ENCODE assay signal across 31 mouse cellular contexts in the genomic region with DNA sequence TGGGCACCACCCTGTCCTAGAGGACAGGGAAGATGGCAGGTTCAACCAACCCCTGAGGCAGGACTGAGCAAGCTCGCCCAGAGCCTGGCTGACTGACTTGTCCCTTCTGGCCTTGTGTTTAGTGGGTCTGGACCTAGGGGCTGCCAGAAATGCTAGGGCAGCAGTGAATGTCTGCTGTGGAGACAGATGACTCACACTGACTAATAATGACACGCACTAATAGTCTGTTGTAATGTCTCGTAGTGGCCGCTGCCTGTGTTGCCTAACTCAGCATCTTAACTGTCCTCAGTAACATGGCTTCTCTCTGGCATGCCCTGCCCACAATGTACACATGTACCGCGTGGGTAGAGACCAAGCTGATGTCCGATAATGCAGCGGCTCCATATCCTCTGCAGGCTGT. TPM values are rescaled to one million over a fixed set of nuclear protein-coding genes. Genes with fewer than 3 reads are reported as not detected.
A peak's percentile ranks its signal among the peaks of the same experiment; 100 is the strongest.
DNase-seq lines count a peak whose midpoint lies in the region; ATAC-seq and TF ChIP-seq lines count a peak whose summit lies in the region.
"Had no signal": no experiment of that assay in that cellular context is flagged by ENCODE, and none has a peak within 500 bp of the region (broad histone marks: within the 10 kb centered on the region; RNA-seq: fewer than 3 reads in every experiment).

No protein-coding gene starts in this region.

- peak; percentile 16; the same call in 1 of the 2 replicates for ATAC-seq in lung, postnatal 0 days
- no peak for ATAC-seq in midbrain, embryonic 13.5 days
- ATAC-seq: forebrain, embryonic 15.5 days; intestine, embryonic 15.5 days; liver, embryonic 12.5 days; midbrain, embryonic 16.5 days had no signal

- no peak overlapping the region for H3K27ac ChIP-seq in lung, postnatal 0 days (ENCODE audit: low read length)
- no peak overlapping the region for H3K27ac ChIP-seq in midbrain, embryonic 13.5 days
- H3K27ac ChIP-seq: forebrain, embryonic 15.5 days; hindbrain, embryonic 15.5 days; intestine, embryonic 15.5 days; limb, embryonic 13.5 days; liver, embryonic 12.5 days had no signal

- no peak overlapping the region for H3K4me3 ChIP-seq in lung, postnatal 0 days (ENCODE audit: low read depth, low read length)
- H3K4me3 ChIP-seq in midbrain, embryonic 13.5 days (replicated peaks), result no peak overlapping the region
- H3K4me3 ChIP-seq: forebrain, embryonic 15.5 days; heart, embryonic 15.5 days; hindbrain, embryonic 15.5 days; intestine, embryonic 15.5 days; limb, embryonic 13.5 days; liver, embryonic 12.5 days; megakaryocyte, embryonic 14.5 days had no signal

- no peaks in the 10 kb centered on the region for H3K27me3 ChIP-seq in lung, postnatal 0 days (replicated peaks; ENCODE audit: insufficient read depth, low read length)
- no peaks in the 10 kb centered on the region for H3K27me3 ChIP-seq in midbrain, embryonic 13.5 days
- H3K27me3 ChIP-seq: CH12.LX; forebrain, embryonic 15.5 days; heart, embryonic 15.5 days; hindbrain, embryonic 15.5 days; intestine, embryonic 15.5 days; limb, embryonic 13.5 days; liver, embryonic 12.5 days; megakaryocyte, embryonic 14.5 days had no signal

- WGBS in lung, postnatal 0 days, result 89% methylated on average over 8 of the region's 8 CpGs
- 93% methylated on average over 8 of the region's 8 CpGs for WGBS in midbrain, embryonic 13.5 days

- H3K4me1 ChIP-seq in lung, postnatal 0 days (ENCODE audit: insufficient read depth, low read depth, low read length), result peaks cover 4% of the 10 kb centered on the region; the same call in 1 of the 2 replicates
- peaks cover 16% of the 10 kb centered on the region for H3K4me1 ChIP-seq in midbrain, embryonic 13.5 days (replicated peaks)

- peak; percentile 31 to 76 for DNase-seq in adrenal gland, adult (ENCODE audit: inconsistent age in 2 of 2, low spot score in 1 of 2)
- DNase-seq in adrenal gland, postnatal 25 days, result no peak
- peak; percentile 30 for DNase-seq in lung, postnatal 0 days (ENCODE audit: low spot score)
- DNase-seq in lung, postnatal 25 days (ENCODE audit: low spot score), result no peak
- peak; percentile 36 to 63 for DNase-seq in adrenal gland, postnatal 36 days
- no peak for DNase-seq in kidney, adult 18-20 months
- no peak for DNase-seq in cerebellum, adult 11 months
- DNase-seq: cerebellum, adult 2 months; cerebellum, postnatal 25 days; embryo, embryonic 11 days; heart, adult 18-20 months; kidney, adult 9 months; kidney, postnatal 25 days; lung, adult 18-20 months; lung, postnatal 14 days had no signal

- no peak overlapping the region for H3K4me2 ChIP-seq in lung, postnatal 0 days (replicated peaks; ENCODE audit: low read depth, low read length)
- no peak overlapping the region for H3K4me2 ChIP-seq in midbrain, embryonic 13.5 days (replicated peaks)
- H3K4me2 ChIP-seq: forebrain, embryonic 15.5 days; heart, embryonic 15.5 days; hindbrain, embryonic 15.5 days; intestine, embryonic 15.5 days; limb, embryonic 13.5 days; liver, embryonic 12.5 days had no signal

- no peak for TF ChIP-seq EP300 in lung, postnatal 0 days (IDR thresholded peaks at IDR 0.05)

- H3K9me3 ChIP-seq in lung, postnatal 0 days (ENCODE audit: low read length), result no peaks in the 10 kb centered on the region
- H3K9me3 ChIP-seq in midbrain, embryonic 13.5 days, result no peaks in the 10 kb centered on the region
- H3K9me3 ChIP-seq: forebrain, embryonic 15.5 days; heart, embryonic 15.5 days; hindbrain, embryonic 15.5 days; intestine, embryonic 15.5 days; limb, embryonic 13.5 days; liver, embryonic 12.5 days; megakaryocyte, embryonic 14.5 days had no signal

- no peak for TF ChIP-seq CTCF in lung, postnatal 0 days (IDR thresholded peaks at IDR 0.05)

- no peak overlapping the region for H3K9ac ChIP-seq in lung, postnatal 0 days (replicated peaks; ENCODE audit: low read depth)
- no peak overlapping the region for H3K9ac ChIP-seq in midbrain, embryonic 13.5 days (replicated peaks)
- H3K9ac ChIP-seq: forebrain, embryonic 15.5 days; hindbrain, embryonic 15.5 days; intestine, embryonic 15.5 days; limb, embryonic 13.5 days; liver, embryonic 12.5 days had no signal

- H3K36me3 ChIP-seq in lung, postnatal 0 days (ENCODE audit: insufficient read depth, low read length), result no peaks in the 10 kb centered on the region
- peaks cover 18% of the 10 kb centered on the region for H3K36me3 ChIP-seq in midbrain, embryonic 13.5 days
- H3K36me3 ChIP-seq: forebrain, embryonic 15.5 days; heart, embryonic 15.5 days; limb, embryonic 13.5 days had no signal

RNA-seq across cellular contexts. Expression of a gene that starts 13.6 kb away (rescaled TPM):
- 3.1 and 3.6 TPM in 2 replicates for total RNA-seq in adrenal gland, postnatal 25 days (2021)
- 11.1 and 12.3 TPM in 2 replicates for polyA plus RNA-seq in lung, postnatal 0 days (2015; fragmentation: Nextera tagmentation; extraction: Ambion mirVana)
- total RNA-seq in adrenal gland, postnatal 36 days (2021), result 1 to 10 TPM; 4.7 to 7.2 TPM
- polyA plus RNA-seq in midbrain, embryonic 13.5 days (2015; fragmentation: Nextera tagmentation; extraction: Ambion mirVana), result 6.0 and 8.1 TPM in 2 replicates
- total RNA-seq: hematopoietic stem cell, adult 5-6 weeks; MEL had no signal

RNA-seq across cellular contexts. Expression of a gene that starts 31.0 kb away (rescaled TPM):
- total RNA-seq in adrenal gland, postnatal 25 days (2021), result not detected in 2 replicates
- not detected in 2 replicates for polyA plus RNA-seq in lung, postnatal 0 days (2015; fragmentation: Nextera tagmentation; extraction: Ambion mirVana)
- total RNA-seq in adrenal gland, postnatal 36 days (2021), result not detected
- polyA plus RNA-seq in midbrain, embryonic 13.5 days (2015; fragmentation: Nextera tagmentation; extraction: Ambion mirVana), result 1.4 and 2.5 TPM in 2 replicates
- total RNA-seq: gastrocnemius, adult 8-10 months; heart, adult 18-20 months; hematopoietic stem cell, adult 5-6 weeks; left cerebral cortex, adult 18-20 months; MEL had no signal
- polyA plus RNA-seq: embryonic facial prominence, embryonic 14.5 days; heart, embryonic 15.5 days; intestine, embryonic 15.5 days; limb, embryonic 13.5 days; liver, embryonic 12.5 days; urinary bladder, adult 2 months had no signal

RNA-seq across cellular contexts. Expression of a gene that starts 36.6 kb away (rescaled TPM):
- 44.9 and 48.7 TPM in 2 replicates for total RNA-seq in adrenal gland, postnatal 25 days (2021)
- 16.9 and 18.9 TPM in 2 replicates for polyA plus RNA-seq in lung, postnatal 0 days (2015; fragmentation: Nextera tagmentation; extraction: Ambion mirVana)
- 10 to 100 TPM; 49.0 to 50.2 TPM for total RNA-seq in adrenal gland, postnatal 36 days (2021)
- 18.1 and 19.0 TPM in 2 replicates for polyA plus RNA-seq in midbrain, embryonic 13.5 days (2015; fragmentation: Nextera tagmentation; extraction: Ambion mirVana)

RNA-seq across cellular contexts. Expression of a gene that starts 58.3 kb away (rescaled TPM):
- total RNA-seq in adrenal gland, postnatal 25 days (2021), result 1.1 TPM in 1 of 2 replicates, not detected in the other
- 0.53 and 0.70 TPM in 2 replicates for polyA plus RNA-seq in lung, postnatal 0 days (2015; fragmentation: Nextera tagmentation; extraction: Ambion mirVana)
- under 1 TPM; 0.46 to 0.96 TPM for total RNA-seq in adrenal gland, postnatal 36 days (2021)
- 4.7 TPM in 2 replicates for polyA plus RNA-seq in midbrain, embryonic 13.5 days (2015; fragmentation: Nextera tagmentation; extraction: Ambion mirVana)
- total RNA-seq: gastrocnemius, adult 8-10 months; MEL had no signal

Comparison
In these comparisons a context has a peak if more than half of its experiments do, and no peak if none do; other contexts are left out.
1. DNase-seq: peak in adrenal gland, adult (2 of 2), lung, postnatal 0 days (single experiment) and adrenal gland, postnatal 36 days (2 of 2); none in adrenal gland, postnatal 25 days (single experiment), lung, postnatal 25 days (single experiment), kidney, adult 18-20 months (single experiment) and cerebellum, adult 11 months (single experiment).